Mouse (Mus musculus) WW6 (cell line): ENCODE results near the gene Lpin2.

Source experiments
- DNase-seq: peaks from one replicate; pipeline ENCODE4 v3.0.0-alpha.2; 2013; ENCODE audit warnings: low read depth, low spot score

Gene Lpin2

GRCm38 (mm10) chr17:71294570-71294969 lies 112.2 kb downstream of the Lpin2 start:
- no peak for DNase-seq
